Mouse (Mus musculus): ENCODE data around the gene Ptprf.

GRCm38 (mm10) chr4:118254953-118255352, 36.3 kb downstream of the Ptprf start:
- TF ChIP-seq CTCF (IDR thresholded peaks at IDR 0.05; ENCODE audit: low read depth, low read length) (no peak), POLR2A (IDR thresholded peaks at IDR 0.05; ENCODE audit: extremely low read depth, insufficient read depth, low read length) (no peak)
